Mouse (Mus musculus): Measurements from ENCODE around the gene Fam173b. TPM values are rescaled to one million over a fixed set of nuclear protein-coding genes. Genes with fewer than 3 reads are reported as not detected.

The Fam173b gene
- polyA plus RNA-seq, 2 experiments = 12.8 to 13.5 TPM

DNA sequence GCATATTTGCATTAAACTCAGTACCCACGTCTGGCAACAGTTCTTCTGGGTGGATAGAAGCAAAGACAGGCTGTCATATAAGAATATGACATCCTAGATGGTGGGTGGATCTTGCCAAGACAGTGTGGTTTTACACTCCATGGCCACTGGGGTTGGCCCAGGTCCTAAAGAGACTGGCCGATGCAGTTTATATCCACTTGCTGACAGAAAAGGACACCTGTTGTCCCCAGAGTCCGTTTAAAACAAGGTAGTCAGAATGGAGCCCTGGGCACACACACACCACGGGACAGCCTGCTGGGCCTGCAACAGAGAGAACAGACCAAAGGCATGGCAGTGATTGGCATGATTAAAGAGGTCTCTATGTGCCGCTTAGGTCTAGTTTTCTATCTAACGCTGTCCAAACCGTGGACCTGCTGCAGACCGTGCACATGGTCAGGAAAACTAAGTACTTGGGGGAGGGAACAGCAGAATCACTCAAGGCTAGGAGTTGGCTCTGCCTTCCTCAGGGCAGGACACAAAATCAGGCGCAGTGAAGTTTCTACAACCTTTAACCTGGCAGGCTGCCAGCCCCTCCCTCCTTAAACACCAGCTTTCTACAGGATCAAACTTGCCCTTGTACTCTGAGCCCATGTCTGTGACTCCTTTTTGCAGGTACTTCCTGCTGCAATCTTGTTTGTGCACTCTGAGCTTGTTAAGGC, 32.2 kb upstream of the Fam173b start:
- no peak for TF ChIP-seq POLR2A (IDR thresholded peaks at IDR 0.05; ENCODE audit: borderline replicate concordance, extremely low read depth, insufficient read depth, insufficient read length)
- Histone ChIP-seq H3K9ac (ENCODE audit: low read depth, low read length, severe bottlenecking) (no peak overlapping the region), H3K27me3 (ENCODE audit: control insufficient read depth, insufficient read depth, low read length) (no peaks in the 10 kb centered on the region), H3K36me3 (ENCODE audit: control insufficient read depth, insufficient read depth, low read length) (no peaks in the 10 kb centered on the region), H3K9me3 (ENCODE audit: control insufficient read depth, low read length) (no peaks in the 10 kb centered on the region), H3K4me1 (ENCODE audit: control insufficient read depth, insufficient read depth, low read length) (peaks cover 20% of the 10 kb centered on the region), H3K27ac (replicated peaks; ENCODE audit: low read depth, low read length) (no peak overlapping the region), H3K4me3 (replicated peaks; ENCODE audit: low read length) (no peak overlapping the region), H3K4me2 (replicated peaks; ENCODE audit: low read depth, low read length, severe bottlenecking) (no peak overlapping the region)
- 59% methylated on average over 9 of the region's 9 CpGs for WGBS
- ATAC-seq (ENCODE audit: low FRiP score, low read depth) (no peak), DNase-seq (ENCODE audit: low spot score) (peak; percentile 64)

- Histone ChIP-seq H3K4me3 (replicated peaks; ENCODE audit: low read length) (no peak overlapping the region), H3K9ac (ENCODE audit: low read depth, low read length, severe bottlenecking) (no peak overlapping the region), H3K9me3 (ENCODE audit: control insufficient read depth, low read length) (no peaks in the 10 kb centered on the region), H3K4me2 (replicated peaks; ENCODE audit: low read depth, low read length, severe bottlenecking) (no peak overlapping the region), H3K4me1 (ENCODE audit: control insufficient read depth, insufficient read depth, low read length) (peaks cover 20% of the 10 kb centered on the region), H3K36me3 (ENCODE audit: control insufficient read depth, insufficient read depth, low read length) (no peaks in the 10 kb centered on the region), H3K27ac (replicated peaks; ENCODE audit: low read depth, low read length) (no peak overlapping the region), H3K27me3 (ENCODE audit: control insufficient read depth, insufficient read depth, low read length) (no peaks in the 10 kb centered on the region)
- no peak for TF ChIP-seq POLR2A (IDR thresholded peaks at IDR 0.05; ENCODE audit: borderline replicate concordance, extremely low read depth, insufficient read depth, insufficient read length)
- no peak for DNase-seq (ENCODE audit: low spot score)
- ATAC-seq (ENCODE audit: low FRiP score, low read depth) = no peak
- WGBS = 88% methylated on average over 8 of the region's 8 CpGs
Measured at GRCm38 (mm10) chr15:31570959-31571358, 30.7 kb upstream of the Fam173b start.

DNA sequence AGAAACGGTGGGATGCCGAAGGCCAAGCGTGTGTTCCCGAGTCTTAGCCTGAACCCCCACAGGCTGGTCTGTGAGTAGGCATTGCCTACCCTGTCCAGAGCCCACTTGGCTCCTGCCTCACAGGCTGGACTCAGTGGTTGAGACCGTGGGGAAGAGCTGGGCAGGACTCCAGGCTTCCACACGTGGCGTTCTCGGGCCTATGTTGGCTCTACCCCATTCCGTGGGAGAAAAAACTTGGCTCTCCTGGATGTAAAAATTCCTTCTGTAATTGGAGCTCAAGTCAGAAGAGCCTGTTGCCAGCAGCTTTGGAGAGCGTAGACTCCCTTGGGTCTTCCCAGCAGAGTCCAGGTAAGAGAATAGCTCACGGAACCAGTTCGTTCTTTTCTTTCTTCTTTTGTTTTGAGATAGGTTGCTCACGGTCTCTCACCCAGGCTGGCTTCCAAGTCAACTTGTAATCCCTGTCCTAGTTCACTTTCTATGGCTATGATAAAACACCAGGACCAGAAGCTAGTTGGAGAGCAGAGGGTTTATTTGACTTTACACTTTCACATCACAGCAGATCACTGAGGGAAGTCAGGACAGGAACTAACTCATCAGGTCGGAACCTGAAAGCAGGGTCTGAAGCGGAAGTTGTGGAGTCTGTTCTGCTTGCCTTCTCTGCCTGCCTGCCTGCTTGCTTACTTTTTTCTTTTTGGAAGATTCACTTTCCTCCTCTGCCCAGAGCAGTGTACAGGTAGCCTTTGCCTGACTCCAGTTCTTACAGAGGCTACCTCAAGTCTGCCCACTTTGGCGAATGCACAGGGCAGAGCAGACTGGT, 29.5 kb upstream of the Fam173b start:
- no peaks in the 10 kb centered on the region for H3K27me3 ChIP-seq (ENCODE audit: control insufficient read depth, insufficient read depth, low read length)
- ATAC-seq (ENCODE audit: low FRiP score, low read depth) = peak; percentile 48
- peaks cover 20% of the 10 kb centered on the region for H3K4me1 ChIP-seq (ENCODE audit: control insufficient read depth, insufficient read depth, low read length)
- no peak for TF ChIP-seq POLR2A (IDR thresholded peaks at IDR 0.05; ENCODE audit: borderline replicate concordance, extremely low read depth, insufficient read depth, insufficient read length)
- H3K4me3 ChIP-seq (replicated peaks; ENCODE audit: low read length) = no peak overlapping the region
- WGBS = 59% methylated on average over 16 of the region's 16 CpGs
- no peak overlapping the region for H3K9ac ChIP-seq (ENCODE audit: low read depth, low read length, severe bottlenecking)
- peak; percentile 71 for DNase-seq (ENCODE audit: low spot score)
- no peaks in the 10 kb centered on the region for H3K9me3 ChIP-seq (ENCODE audit: control insufficient read depth, low read length)
- 0 out of 2 replicates have a peak overlapping the region, but pooled peaks have one; percentile 13 for H3K4me2 ChIP-seq (replicated peaks; ENCODE audit: low read depth, low read length, severe bottlenecking)
- H3K27ac ChIP-seq (replicated peaks; ENCODE audit: low read depth, low read length) = peak overlapping the region; percentile 52
- H3K36me3 ChIP-seq (ENCODE audit: control insufficient read depth, insufficient read depth, low read length) = no peaks in the 10 kb centered on the region

GRCm38 (mm10) chr15:31573287-31573686, 28.4 kb upstream of the Fam173b start:
- Histone ChIP-seq H3K4me2 (replicated peaks; ENCODE audit: low read depth, low read length, severe bottlenecking) (no peak overlapping the region), H3K36me3 (ENCODE audit: control insufficient read depth, insufficient read depth, low read length) (no peaks in the 10 kb centered on the region), H3K9me3 (ENCODE audit: control insufficient read depth, low read length) (no peaks in the 10 kb centered on the region), H3K9ac (ENCODE audit: low read depth, low read length, severe bottlenecking) (no peak overlapping the region), H3K27me3 (ENCODE audit: control insufficient read depth, insufficient read depth, low read length) (no peaks in the 10 kb centered on the region), H3K4me1 (ENCODE audit: control insufficient read depth, insufficient read depth, low read length) (peaks cover 20% of the 10 kb centered on the region), H3K27ac (replicated peaks; ENCODE audit: low read depth, low read length) (no peak overlapping the region), H3K4me3 (replicated peaks; ENCODE audit: low read length) (no peak overlapping the region)
- TF ChIP-seq POLR2A (IDR thresholded peaks at IDR 0.05; ENCODE audit: borderline replicate concordance, extremely low read depth, insufficient read depth, insufficient read length) = no peak
- DNase-seq (ENCODE audit: low spot score) (no peak), ATAC-seq (ENCODE audit: low FRiP score, low read depth) (no peak)
- 82% methylated on average over 4 of the region's 4 CpGs for WGBS

DNA sequence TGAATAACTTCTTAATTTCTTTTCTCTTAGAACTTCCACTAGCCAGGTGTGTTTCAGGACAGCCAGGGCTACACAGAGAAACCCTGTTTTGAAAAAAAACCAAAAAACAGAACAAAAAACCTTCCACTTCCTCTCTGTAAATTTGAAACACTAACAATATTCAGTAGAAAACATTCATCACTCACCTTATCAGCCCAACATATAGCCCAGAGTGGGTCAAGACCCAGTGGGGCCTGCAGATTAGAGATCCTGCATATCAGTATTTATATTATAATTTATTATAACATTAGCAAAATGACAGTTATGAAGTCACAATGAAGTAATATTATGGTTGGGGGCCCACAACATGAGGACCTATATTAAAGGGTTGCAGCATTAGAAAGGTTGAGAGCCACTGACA, 28.0 kb upstream of the Fam173b start:
- no peaks in the 10 kb centered on the region for H3K36me3 ChIP-seq (ENCODE audit: control insufficient read depth, insufficient read depth, low read length)
- H3K4me1 ChIP-seq (ENCODE audit: control insufficient read depth, insufficient read depth, low read length) = peaks cover 17% of the 10 kb centered on the region
- H3K9me3 ChIP-seq (ENCODE audit: control insufficient read depth, low read length) = no peaks in the 10 kb centered on the region
- no peak overlapping the region for H3K4me3 ChIP-seq (replicated peaks; ENCODE audit: low read length)
- no peak overlapping the region for H3K9ac ChIP-seq (ENCODE audit: low read depth, low read length, severe bottlenecking)
- no peak for TF ChIP-seq POLR2A (IDR thresholded peaks at IDR 0.05; ENCODE audit: borderline replicate concordance, extremely low read depth, insufficient read depth, insufficient read length)
- ATAC-seq (ENCODE audit: low FRiP score, low read depth) = no peak
- no peak overlapping the region for H3K4me2 ChIP-seq (replicated peaks; ENCODE audit: low read depth, low read length, severe bottlenecking)
- H3K27ac ChIP-seq (replicated peaks; ENCODE audit: low read depth, low read length) = no peak overlapping the region
- DNase-seq (ENCODE audit: low spot score) = no peak
- H3K27me3 ChIP-seq (ENCODE audit: control insufficient read depth, insufficient read depth, low read length) = no peaks in the 10 kb centered on the region
